Mouse (Mus musculus): ENCODE measurements around the gene Myrip. TPM values are rescaled to one million over a fixed set of nuclear protein-coding genes. Genes with fewer than 3 reads are reported as not detected.
"Not testable (repeated sequence)": the region's sequence is repeated elsewhere in the genome, so short reads cannot be mapped to it uniquely, and the experiment has no call there.

Gene Myrip
- total RNA-seq (2017), result not detected in 2 replicates

- not testable (repeated sequence) for ATAC-seq (ENCODE audit: extremely low read depth, insufficient number of reproducible peaks, low FRiP score, poor library complexity, severe bottlenecking)
Measured at GRCm38 (mm10) chr9:120301213-120301612, at the start of gene Myrip. Gene Myrip, plus strand, starts transcription at chr9:120301513.

- peak; percentile 30; the same call in 1 of the 2 replicates for ATAC-seq (ENCODE audit: extremely low read depth, insufficient number of reproducible peaks, low FRiP score, poor library complexity, severe bottlenecking)
Measured at GRCm38 (mm10) chr9:120259805-120260204, 41.5 kb upstream of the Myrip start.

GRCm38 (mm10) chr9:120263994-120264393 lies 37.3 kb upstream of the Myrip start:
- ATAC-seq (ENCODE audit: extremely low read depth, insufficient number of reproducible peaks, low FRiP score, poor library complexity, severe bottlenecking), result no peak

- ATAC-seq (ENCODE audit: extremely low read depth, insufficient number of reproducible peaks, low FRiP score, poor library complexity, severe bottlenecking), result no peak
Measured at GRCm38 (mm10) chr9:120273083-120273482, 28.2 kb upstream of the Myrip start.

GRCm38 (mm10) chr9:120275226-120275625 lies 26.1 kb upstream of the Myrip start:
- no peak for ATAC-seq (ENCODE audit: extremely low read depth, insufficient number of reproducible peaks, low FRiP score, poor library complexity, severe bottlenecking)

GRCm38 (mm10) chr9:120281147-120281546 lies 20.2 kb upstream of the Myrip start:
- no peak for ATAC-seq (ENCODE audit: extremely low read depth, insufficient number of reproducible peaks, low FRiP score, poor library complexity, severe bottlenecking)

- ATAC-seq (ENCODE audit: extremely low read depth, insufficient number of reproducible peaks, low FRiP score, poor library complexity, severe bottlenecking), result no peak
Measured at GRCm38 (mm10) chr9:120282461-120283047, 18.8 kb upstream of the Myrip start.

GRCm38 (mm10) chr9:120283556-120283955 lies 17.8 kb upstream of the Myrip start:
- ATAC-seq (ENCODE audit: extremely low read depth, insufficient number of reproducible peaks, low FRiP score, poor library complexity, severe bottlenecking), result no peak

- no peak for ATAC-seq (ENCODE audit: extremely low read depth, insufficient number of reproducible peaks, low FRiP score, poor library complexity, severe bottlenecking)
Measured at GRCm38 (mm10) chr9:120288011-120288410, 13.3 kb upstream of the Myrip start.

- ATAC-seq (ENCODE audit: extremely low read depth, insufficient number of reproducible peaks, low FRiP score, poor library complexity, severe bottlenecking), result no peak
Measured at GRCm38 (mm10) chr9:120290375-120290774, 10.9 kb upstream of the Myrip start.

- no peak for ATAC-seq (ENCODE audit: extremely low read depth, insufficient number of reproducible peaks, low FRiP score, poor library complexity, severe bottlenecking)
Measured at GRCm38 (mm10) chr9:120292488-120292887, 8.8 kb upstream of the Myrip start.

- ATAC-seq (ENCODE audit: extremely low read depth, insufficient number of reproducible peaks, low FRiP score, poor library complexity, severe bottlenecking), result no peak
Measured at GRCm38 (mm10) chr9:120295527-120295926, 5.8 kb upstream of the Myrip start.

- ATAC-seq (ENCODE audit: extremely low read depth, insufficient number of reproducible peaks, low FRiP score, poor library complexity, severe bottlenecking), result no peak
Measured at GRCm38 (mm10) chr9:120296938-120297337, 4.4 kb upstream of the Myrip start.

GRCm38 (mm10) chr9:120299429-120299828 lies 1.9 kb upstream of the Myrip start:
- ATAC-seq (ENCODE audit: extremely low read depth, insufficient number of reproducible peaks, low FRiP score, poor library complexity, severe bottlenecking), result no peak

GRCm38 (mm10) chr9:120302980-120303452 lies 1.7 kb downstream of the Myrip start:
- no peak for ATAC-seq (ENCODE audit: extremely low read depth, insufficient number of reproducible peaks, low FRiP score, poor library complexity, severe bottlenecking)

- no peak for ATAC-seq (ENCODE audit: extremely low read depth, insufficient number of reproducible peaks, low FRiP score, poor library complexity, severe bottlenecking)
Measured at GRCm38 (mm10) chr9:120303453-120304299, 2.4 kb downstream of the Myrip start.

- no peak for ATAC-seq (ENCODE audit: extremely low read depth, insufficient number of reproducible peaks, low FRiP score, poor library complexity, severe bottlenecking)
Measured at GRCm38 (mm10) chr9:120304300-120305137, 3.2 kb downstream of the Myrip start.

- no peak for ATAC-seq (ENCODE audit: extremely low read depth, insufficient number of reproducible peaks, low FRiP score, poor library complexity, severe bottlenecking)
Measured at GRCm38 (mm10) chr9:120315171-120315570, 13.9 kb downstream of the Myrip start.

- no peak for ATAC-seq (ENCODE audit: extremely low read depth, insufficient number of reproducible peaks, low FRiP score, poor library complexity, severe bottlenecking)
Measured at GRCm38 (mm10) chr9:120319099-120319498, 17.8 kb downstream of the Myrip start.

All from neutrophil, adult 5-6 weeks (primary cell).